Mouse (Mus musculus) layer of hippocampus, postnatal 25 days (tissue): Measurements from ENCODE around the gene Dmxl2. TPM values are rescaled to one million over a fixed set of nuclear protein-coding genes. Genes with fewer than 3 reads are reported as not detected.
A peak's percentile ranks its signal among the peaks of the same experiment; 100 is the strongest.

Experiments used
- DNase-seq, 2 experiments: peaks; one replicate each; pipeline ENCODE4 v3.0.0; 2022; ENCODE audit warnings: mixed read lengths in 2 of 2, low spot score in 1 of 2; ENCODE audit errors: extremely low spot score in 1 of 2
- total RNA-seq, 2 experiments: library from RNA; stranded (reverse); gene quantifications; 2 replicates each; pipeline ENCODE4 v1.2.3; 2021

Dmxl2 gene
- total RNA-seq, result 100 to 1,000 TPM; 187 to 212 TPM

- peak; percentile 74 to 77 for DNase-seq
Measured at GRCm38 (mm10) chr9:54501453-54502110, at the start of gene Dmxl2. Dmxl2 (minus strand) TSS chr9:54501626.

- no peak for DNase-seq
Measured at GRCm38 (mm10) chr9:54549433-54549832, 48.0 kb upstream of the Dmxl2 start.

DNA sequence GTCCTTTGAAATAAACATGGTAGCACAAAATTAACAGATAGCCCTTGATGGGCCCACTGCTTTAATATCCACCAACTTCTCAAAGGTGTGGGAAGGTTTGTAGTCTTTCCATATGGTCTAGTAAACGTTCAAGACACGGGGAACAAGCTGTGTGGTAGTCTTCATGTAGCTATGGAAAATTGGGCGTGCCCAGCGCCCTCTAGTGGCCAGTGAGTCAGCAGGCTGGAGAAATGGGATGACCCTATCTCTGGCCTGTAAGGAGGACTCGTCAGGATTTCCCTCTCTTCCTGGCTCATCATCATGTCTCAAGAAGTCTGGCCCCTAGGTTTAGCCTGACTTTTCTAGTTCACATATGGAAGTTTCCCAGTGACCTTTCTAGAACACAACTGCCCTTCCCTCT is 46.1 kb upstream of the Dmxl2 start:
- DNase-seq, result peak in 1 of 2 experiments; percentile 77

- no peak for DNase-seq
Measured at GRCm38 (mm10) chr9:54544954-54545315, 43.5 kb upstream of the Dmxl2 start.

GRCm38 (mm10) chr9:54544212-54544953 is 43.0 kb upstream of the Dmxl2 start:
- DNase-seq, result no peak

GRCm38 (mm10) chr9:54540801-54541200 is 39.4 kb upstream of the Dmxl2 start:
- DNase-seq, result no peak

DNA sequence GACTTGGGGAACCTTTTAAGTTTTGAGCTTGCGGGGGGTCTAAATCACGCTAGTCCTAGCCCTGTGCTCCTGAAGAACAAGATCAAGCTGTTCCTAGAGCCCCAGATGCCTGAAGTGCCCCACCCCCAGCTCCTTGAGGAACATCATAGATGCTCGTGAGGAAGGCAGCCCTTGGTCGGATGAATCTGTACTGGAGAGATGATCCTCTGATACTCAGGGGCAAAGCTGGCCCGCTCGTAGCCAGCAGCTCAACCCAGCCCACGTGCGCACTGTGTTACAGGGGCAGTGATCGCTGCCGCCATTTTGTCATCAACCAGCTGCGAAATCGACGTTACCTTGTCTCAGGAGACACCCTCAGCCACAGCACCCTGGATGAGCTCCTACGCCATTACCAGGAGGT is 37.3 kb upstream of the Dmxl2 start, which contains the start of gene Sh2d7:
TSS of gene Sh2d7 (plus strand) at position 301 of the 400 bp plus-strand sequence.
- no peak for DNase-seq

DNA sequence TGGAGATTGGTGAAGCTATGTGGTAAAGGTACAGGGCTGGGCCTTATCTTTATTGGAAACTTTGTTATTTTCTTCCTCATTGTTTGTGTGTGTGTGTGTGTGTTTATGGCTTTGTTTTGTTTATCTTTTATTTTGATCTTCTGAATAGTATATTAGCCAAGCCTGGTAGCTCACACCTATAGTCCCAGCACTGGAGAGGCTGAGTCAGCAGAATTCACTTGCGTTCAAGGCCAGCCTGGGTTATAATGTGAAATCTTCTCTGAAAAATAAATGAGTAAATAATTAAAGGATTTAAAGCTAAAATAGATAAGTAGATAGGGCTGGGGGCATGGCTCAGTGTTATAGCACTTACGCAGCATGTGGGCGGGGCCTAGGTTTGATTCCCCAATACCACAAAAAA is 36.8 kb upstream of the Dmxl2 start:
- no peak for DNase-seq

DNA sequence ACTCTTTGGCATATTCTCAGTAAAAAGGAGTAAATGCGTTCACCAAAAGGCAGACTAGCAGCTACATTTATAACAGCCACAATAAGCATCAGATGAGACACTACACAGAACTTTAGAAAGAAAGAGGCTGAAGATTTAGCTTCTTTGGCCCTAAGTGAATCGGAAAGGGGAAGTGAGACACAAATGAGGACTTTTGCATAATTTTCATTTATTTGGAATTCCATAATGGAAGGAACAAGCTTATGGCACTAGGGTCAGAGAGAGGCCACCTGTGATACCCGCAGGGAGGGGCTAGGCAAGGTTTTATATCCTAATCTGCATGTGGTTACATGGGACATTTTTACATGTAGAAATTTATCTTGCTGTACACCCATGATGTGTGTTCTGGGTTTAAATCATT is 36.1 kb upstream of the Dmxl2 start:
- no peak for DNase-seq

GRCm38 (mm10) chr9:54537030-54537429 is 35.6 kb upstream of the Dmxl2 start:
- DNase-seq, result peak in 1 of 2 experiments; percentile 56

GRCm38 (mm10) chr9:54536236-54536635 is 34.8 kb upstream of the Dmxl2 start:
- peak in 1 of 2 experiments; percentile 47 for DNase-seq

- peak; percentile 62 to 75 for DNase-seq
Measured at GRCm38 (mm10) chr9:54533975-54534374, 32.5 kb upstream of the Dmxl2 start.

DNA sequence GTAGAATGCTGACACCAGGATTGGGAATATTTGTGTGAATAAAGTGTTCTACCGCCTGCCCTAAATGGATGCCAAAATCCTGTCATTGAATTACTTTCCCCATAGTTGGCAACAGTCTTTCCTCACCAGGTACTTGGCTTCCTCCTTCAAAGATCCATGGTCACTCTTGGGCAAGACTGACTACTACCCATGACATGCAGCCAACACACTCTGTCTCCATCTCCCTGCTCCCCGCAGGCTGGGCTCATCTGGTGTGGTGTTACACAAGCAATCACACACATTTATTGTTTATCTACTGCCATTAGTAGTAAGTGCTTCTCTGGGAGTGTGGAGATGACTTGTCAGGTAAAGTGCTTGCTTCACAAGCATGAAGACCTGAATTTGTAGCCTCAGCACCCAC is 31.5 kb upstream of the Dmxl2 start:
- no peak for DNase-seq

DNA sequence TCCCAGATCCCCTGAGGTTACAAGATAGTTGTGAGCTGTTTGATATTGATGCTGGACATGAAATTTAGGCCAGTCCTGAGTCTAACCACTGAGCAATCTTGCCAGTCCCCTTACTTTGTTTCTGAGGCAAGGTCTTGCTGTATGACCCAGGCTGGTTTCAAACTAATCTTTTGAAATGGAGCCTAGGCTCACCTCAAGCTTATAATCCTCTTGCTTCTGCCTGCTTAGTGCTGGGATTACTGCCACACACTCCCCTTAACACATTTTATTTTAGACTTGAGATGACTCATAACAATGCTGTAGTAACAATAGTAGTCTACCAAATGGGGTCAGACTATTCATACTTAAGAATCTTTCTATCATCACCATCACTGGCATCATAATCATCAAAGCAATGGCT is 30.0 kb upstream of the Dmxl2 start:
- no peak for DNase-seq

DNA sequence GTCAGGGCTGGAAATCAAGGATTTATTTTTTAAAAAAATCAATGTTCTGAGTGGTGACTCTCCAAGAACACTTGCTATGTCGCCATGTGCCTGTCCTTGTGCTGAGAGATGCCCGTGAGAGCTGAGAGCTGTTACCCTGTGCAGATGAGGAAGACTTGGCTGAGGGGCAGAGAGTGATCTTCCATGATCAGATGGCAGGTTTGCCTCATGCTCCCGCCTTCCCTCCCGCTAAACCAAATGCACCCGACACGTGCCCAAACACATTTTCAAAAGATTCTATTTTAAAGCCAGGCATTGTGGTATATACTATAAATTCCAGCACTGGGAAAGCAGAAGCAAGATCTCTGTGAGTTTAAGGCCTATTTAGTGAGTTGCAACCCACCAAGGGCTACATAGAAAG is 29.4 kb upstream of the Dmxl2 start:
- DNase-seq, result no peak

DNA sequence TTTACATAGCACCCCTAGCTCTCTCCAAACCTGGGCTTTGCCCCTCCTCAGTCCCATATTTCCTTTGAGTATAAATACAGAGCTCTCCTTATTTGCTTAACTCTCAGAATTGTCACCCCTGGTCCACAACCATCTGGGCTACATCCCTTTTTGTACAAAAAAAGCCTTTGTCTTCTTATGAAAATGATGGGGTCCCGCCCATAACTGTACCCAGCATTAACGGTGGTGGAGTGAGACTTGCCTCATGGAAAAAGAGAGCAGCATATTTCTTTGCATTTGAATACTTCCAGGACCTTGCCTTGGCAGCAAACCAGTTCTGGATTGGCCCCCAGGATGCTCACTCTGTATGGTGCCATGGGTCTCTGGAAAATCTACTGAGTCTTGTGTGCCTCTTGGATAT is 28.5 kb upstream of the Dmxl2 start:
- DNase-seq, result no peak

DNA sequence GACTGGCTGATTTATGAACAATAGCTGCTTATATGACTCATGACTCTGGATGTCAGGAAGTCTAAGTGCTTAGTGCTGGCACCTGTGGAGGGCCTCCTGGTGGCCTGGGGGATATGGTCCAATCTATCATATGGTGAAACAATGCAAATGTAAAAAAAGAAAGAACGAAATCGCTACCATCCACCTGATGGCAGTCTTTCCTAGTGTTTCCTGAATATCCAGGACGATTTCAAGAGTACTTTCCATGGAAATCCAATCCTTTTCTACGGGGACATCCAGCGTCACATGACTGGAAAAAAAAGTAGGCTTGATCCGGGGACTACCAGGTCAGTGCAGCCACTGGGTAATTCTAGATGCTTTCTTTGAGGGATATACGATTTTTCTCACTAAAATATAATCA is 26.3 kb upstream of the Dmxl2 start:
- DNase-seq, result no peak

- no peak for DNase-seq
Measured at GRCm38 (mm10) chr9:54520286-54520685, 18.9 kb upstream of the Dmxl2 start.

DNA sequence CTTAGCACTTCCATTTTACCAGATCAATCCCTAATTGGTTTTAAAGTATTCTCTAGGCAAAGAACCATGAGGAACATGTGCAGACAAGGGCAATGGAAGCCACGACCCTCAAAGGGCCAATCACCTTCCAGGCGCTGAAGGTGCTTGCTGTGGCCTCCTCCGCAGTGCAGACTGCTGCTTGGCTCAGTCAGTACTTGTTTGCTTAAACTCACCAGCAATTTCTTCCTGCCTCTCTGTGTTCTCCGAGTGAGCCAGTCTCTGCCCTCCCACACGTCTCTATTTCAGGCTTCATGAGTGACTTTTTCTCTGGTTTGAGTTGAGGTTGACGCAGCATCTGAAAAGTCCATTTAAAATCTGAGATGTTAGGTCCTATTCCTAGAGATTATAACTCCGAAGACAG is 17.5 kb upstream of the Dmxl2 start:
- DNase-seq, result no peak

- no peak for DNase-seq
Measured at GRCm38 (mm10) chr9:54515991-54516390, 14.6 kb upstream of the Dmxl2 start.

- DNase-seq, result no peak
Measured at GRCm38 (mm10) chr9:54502873-54503272, 1.4 kb upstream of the Dmxl2 start.

- peak in 1 of 2 experiments; percentile 15 for DNase-seq
Measured at GRCm38 (mm10) chr9:54502111-54502495, 677 bp upstream of the Dmxl2 start.
